Mouse (Mus musculus): Measurements from ENCODE around the gene Ifna12. TPM values are rescaled to one million over a fixed set of nuclear protein-coding genes. Genes with fewer than 3 reads are reported as not detected.
"Not testable (repeated sequence)": the region's sequence is repeated elsewhere in the genome, so short reads cannot be mapped to it uniquely, and the experiment has no call there.

The Ifna12 gene
- total RNA-seq (2021) = not detected
- long read RNA-seq, experiment 1 = 0 reads
- long read RNA-seq, experiment 2 = 0 reads

DNA sequence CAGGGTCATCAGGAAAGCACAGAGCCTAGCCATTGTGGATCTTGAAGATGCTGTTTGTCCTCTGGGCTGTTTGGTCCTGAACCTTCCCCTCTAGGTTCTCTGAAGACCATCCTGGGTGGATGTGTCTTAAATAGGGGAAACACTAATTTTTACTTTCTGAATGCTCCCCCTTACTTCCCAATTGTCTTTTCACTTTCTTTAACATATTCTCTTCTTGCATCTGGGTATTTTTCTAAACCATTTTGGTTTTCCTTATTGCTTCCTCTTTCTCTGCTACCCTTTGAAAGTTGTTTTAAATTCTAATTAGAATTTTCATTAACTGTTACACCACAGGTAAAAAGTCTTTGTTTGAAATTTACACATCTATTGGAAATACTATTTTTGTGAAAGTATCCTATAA is at the start of gene Ifna12:
TSS of gene Ifna12 (minus strand) at position 101 of the 400 bp plus-strand sequence.
- no peak for DNase-seq

DNA sequence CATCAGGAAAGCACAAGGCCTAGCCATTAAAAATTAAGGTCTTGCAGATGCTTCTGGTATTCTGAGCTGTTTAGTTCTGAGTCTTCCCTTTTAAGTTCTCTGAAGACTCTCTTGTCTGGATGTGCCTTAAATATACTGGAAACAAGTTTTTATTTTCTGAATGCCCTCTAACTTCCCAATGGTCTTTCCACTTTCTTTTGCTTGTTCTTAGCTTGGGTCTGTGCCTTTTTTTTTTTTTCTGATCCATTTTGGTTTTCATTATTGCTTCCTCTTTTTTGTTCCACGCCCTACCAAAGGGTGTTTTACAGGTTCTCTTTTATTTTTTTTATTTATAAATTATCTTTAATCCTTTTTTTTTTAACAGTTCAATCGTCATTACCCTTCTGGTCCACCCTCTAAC is 41.2 kb upstream of the Ifna12 start, which contains the start of gene Ifna13:
TSS of gene Ifna13 (minus strand) at position 101 of the 400 bp plus-strand sequence.
- no peak for DNase-seq

DNA sequence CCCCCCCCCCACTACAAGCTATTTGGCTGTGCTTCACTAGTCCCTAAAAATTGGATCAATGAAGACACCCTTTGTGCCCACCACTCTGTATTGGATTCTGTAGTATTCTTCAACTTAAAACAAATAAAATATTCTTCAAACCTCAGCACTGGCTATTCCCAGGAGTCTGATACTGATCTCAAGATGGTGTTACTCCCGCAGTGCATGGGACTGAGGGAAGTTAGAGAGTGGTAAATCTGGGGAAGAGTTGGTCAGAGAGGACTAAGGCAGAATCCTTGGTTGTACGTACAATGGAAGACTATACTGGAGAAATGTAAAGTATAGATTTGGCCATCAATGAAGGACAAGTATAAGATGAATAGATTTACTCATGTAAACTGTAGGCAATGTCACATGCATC is 39.4 kb upstream of the Ifna12 start:
- DNase-seq = no peak

DNA sequence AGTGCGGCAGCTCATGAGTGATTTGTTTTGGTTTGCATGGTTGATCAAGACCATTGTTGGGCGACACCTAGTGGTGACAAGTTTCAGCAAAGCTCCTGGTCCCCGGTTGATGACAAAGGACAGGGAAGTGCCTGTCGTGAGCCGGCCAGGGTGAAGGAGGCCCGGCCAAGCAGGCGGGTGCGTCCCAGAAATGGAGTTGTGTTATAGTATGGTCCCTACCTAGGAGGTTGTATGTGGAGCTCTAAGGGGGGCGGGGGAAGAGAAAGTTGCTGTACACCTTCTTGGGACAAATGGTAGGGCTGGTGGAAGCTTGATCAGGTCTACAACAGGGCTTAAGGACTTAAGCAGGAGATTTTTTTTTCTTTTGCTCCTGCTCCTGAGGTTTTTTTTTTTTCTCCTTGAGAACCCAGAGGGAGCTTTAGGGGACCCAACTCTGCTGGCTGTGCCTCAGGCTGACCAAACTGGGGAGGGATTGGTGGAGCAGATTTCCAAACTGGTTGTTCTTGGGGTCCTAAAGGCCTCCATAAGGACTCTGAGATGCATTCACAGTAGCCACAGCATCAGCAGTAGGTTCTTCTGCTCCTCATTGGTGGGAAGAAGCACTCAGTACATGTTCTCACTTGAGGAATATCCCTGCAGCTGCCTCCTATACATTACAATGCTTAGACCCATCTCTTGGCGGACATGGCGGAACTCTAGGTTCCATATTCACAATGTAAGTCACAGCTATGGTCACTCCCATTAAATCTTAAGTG is 38.1 kb upstream of the Ifna12 start:
- DNase-seq = peak; percentile 64

DNA sequence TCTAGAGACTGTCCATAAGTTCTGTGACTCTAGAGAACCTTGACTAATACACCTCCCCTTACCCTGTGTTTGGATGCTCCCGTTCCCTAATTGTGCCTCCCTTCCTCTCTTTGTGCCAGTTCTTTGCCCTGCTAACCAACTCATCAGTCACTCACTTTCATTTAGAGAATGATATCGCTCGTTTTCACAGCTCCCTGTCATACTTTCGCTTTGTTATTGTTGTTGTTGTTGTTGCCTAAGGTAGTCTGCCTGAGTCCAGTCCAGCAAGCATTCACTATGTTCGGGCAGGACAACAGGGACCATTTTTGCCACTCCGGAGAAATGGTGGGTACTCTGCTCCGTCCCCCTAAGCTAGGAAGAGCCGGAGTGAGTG is 37.5 kb upstream of the Ifna12 start:
- DNase-seq = no peak

DNA sequence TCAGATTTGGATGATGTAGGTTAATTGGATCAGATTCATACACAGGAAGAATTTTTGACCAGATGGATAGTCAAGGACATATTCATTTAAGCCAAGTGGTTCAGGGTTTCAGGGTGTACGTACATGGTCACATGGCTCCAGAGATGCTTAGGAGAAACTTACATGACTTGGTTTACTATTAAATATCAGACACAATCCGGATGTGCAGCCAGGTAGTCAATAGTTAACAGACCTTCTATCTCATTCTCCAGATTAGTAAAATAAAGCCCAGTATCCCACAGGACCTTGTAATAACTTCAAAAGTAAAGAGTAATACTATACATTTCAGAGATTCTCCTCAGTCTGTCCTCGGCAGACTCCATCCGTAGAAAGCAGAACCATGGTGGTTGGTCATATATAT is 31.1 kb upstream of the Ifna12 start, which contains the start of gene C87499:
TSS of gene C87499 (minus strand) at position 101 of the 400 bp plus-strand sequence.
- no peak for DNase-seq

DNA sequence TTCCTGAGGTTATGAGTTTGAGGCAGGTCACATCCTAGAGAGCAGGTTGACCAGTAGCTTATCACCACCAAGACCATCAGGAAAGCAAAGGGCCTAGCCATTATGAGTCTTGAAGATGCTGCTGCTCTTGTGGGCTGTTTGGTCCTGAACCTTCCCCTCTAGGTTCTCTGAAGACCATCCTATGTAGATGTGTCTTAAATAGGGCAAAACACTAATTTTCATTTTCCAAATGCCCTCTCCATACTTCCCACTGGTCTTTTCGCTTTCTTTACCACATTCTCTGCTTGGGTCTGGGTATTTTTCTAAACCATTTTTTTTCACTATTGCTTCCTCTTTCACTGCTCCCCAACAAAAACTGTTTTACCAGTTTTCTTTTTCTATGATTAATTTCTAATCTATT is 10.9 kb downstream of the Ifna12 start, which contains the start of gene Ifna9:
TSS of gene Ifna9 (minus strand) at position 101 of the 400 bp plus-strand sequence.
- DNase-seq = no peak

DNA sequence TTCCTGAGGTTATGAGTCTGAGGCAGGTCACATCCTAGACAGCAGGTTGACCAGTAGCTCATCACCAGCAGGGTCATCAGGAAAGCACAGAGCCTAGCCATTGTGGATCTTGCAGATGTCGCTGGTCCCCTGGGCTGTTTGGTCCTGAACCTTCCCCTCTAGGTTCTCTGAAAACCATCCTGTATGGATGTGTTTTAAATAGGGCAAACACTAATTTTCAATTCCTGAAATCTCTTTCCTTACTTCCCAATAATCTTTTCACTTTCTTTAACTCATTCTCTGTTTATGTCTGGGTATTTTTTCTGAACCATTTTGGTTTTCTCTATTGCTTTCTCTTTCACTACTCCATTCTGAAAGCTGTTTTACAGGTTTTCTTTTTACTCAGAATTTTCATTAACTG is 31.5 kb downstream of the Ifna12 start, which contains the start of gene Ifna14:
TSS of gene Ifna14 (minus strand) at position 101 of the 400 bp plus-strand sequence.
- no peak for DNase-seq

DNA sequence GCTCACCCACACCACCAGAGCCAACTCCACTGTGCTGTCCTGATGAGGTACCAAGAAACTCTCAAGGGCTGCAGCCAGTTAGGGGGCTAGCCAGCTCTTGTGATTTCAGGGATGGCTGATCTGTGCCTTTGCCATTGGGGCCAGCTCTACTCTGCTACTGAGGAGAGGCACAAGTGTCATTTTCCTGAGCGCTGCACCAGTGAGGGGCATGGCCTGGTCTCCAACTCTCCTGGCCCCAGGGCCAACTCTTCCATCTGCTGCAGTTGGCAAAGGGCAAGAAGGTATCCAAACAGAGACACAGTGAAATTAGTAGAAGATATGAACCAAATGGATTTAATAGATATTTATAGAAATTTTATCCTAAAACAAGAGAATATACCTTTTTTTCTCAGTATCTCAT is 41.4 kb downstream of the Ifna12 start:
- no peak for DNase-seq

DNA sequence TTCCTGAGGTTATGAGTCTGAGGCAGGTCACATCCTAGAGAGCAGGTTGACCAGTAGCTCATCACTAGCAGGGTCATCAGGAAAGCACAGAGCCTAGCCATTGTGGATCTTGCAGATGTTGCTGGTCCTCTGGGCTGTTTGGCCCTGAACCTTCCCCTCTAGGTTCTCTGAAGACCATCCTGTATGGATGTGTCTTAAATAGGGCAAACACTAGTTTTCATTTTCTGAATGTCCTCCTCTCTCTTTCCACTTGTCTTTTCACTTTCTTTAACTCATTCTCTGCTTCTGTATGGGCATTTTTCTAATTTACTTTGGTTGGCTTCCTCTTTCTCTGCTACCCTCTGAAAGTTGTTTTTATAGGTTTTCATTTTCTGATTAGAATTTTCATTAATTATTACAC is 45.0 kb downstream of the Ifna12 start, which contains the start of gene Ifna15:
TSS of gene Ifna15 (minus strand) at position 101 of the 400 bp plus-strand sequence.
- DNase-seq = not testable (repeated sequence)

Other genes starting within 250 kb of the Ifna12 start
- 1 to 10 TPM; 1.3 to 1.6 TPM for gene Hacd4, start 164.4 kb downstream of the Ifna12 start, total RNA-seq (2021)
- not detected for gene Ifnb1, start 80.6 kb downstream of the Ifna12 start, total RNA-seq (2021)
- not detected for gene Ifna15, start 45.1 kb downstream of the Ifna12 start, total RNA-seq (2021)
- not detected for gene Ifna14, start 31.6 kb downstream of the Ifna12 start, total RNA-seq (2021)
- gene Ifna9, start 11.0 kb downstream of the Ifna12 start, total RNA-seq (2021) = not detected
- not detected for gene C87499, start 31.0 kb upstream of the Ifna12 start, total RNA-seq (2021)
- gene Ifna13, start 41.1 kb upstream of the Ifna12 start, total RNA-seq (2021) = not detected
- gene Ifna16, start 73.5 kb upstream of the Ifna12 start, total RNA-seq (2021) = not detected
- not detected for gene Ifna2, start 80.5 kb upstream of the Ifna12 start, total RNA-seq (2021)
- not detected for gene Ifnab, start 88.0 kb upstream of the Ifna12 start, total RNA-seq (2021)
- gene Gm26566, start 118.4 kb upstream of the Ifna12 start, total RNA-seq (2021) = under 1 TPM; 0.26 to 0.43 TPM
- gene Klhl9, start 119.1 kb upstream of the Ifna12 start, total RNA-seq (2021) = 10 to 100 TPM; 45.1 to 47.2 TPM
- gene Gm13271, start 151.5 kb upstream of the Ifna12 start, total RNA-seq (2021) = not detected
- gene Gm13283, start 156.7 kb upstream of the Ifna12 start, total RNA-seq (2021) = not detected
- not detected for gene Gm13290, start 170.5 kb upstream of the Ifna12 start, total RNA-seq (2021)
- not detected for gene Gm13289, start 173.5 kb upstream of the Ifna12 start, total RNA-seq (2021)
- gene Gm13272, start 176.5 kb upstream of the Ifna12 start, total RNA-seq (2021) = not detected
- not detected for gene Ifnz, start 178.8 kb upstream of the Ifna12 start, total RNA-seq (2021)
- gene Gm13276, start 182.3 kb upstream of the Ifna12 start, total RNA-seq (2021) = not detected
- not detected for gene Gm13277, start 185.3 kb upstream of the Ifna12 start, total RNA-seq (2021)
- not detected for gene Gm13278, start 188.2 kb upstream of the Ifna12 start, total RNA-seq (2021)
- not detected for gene Gm13275, start 191.1 kb upstream of the Ifna12 start, total RNA-seq (2021)
- gene Gm13279, start 194.0 kb upstream of the Ifna12 start, total RNA-seq (2021) = not detected
- not detected for gene Gm13285, start 196.3 kb upstream of the Ifna12 start, total RNA-seq (2021)
- gene Gm13287, start 199.9 kb upstream of the Ifna12 start, total RNA-seq (2021) = not detected
- not detected for gene Gm13288, start 202.2 kb upstream of the Ifna12 start, total RNA-seq (2021)
- not detected for gene Ifna7, start 212.9 kb upstream of the Ifna12 start, total RNA-seq (2021)
- not detected for gene Ifna11, start 216.6 kb upstream of the Ifna12 start, total RNA-seq (2021)
- gene Ifna6, start 224.0 kb upstream of the Ifna12 start, total RNA-seq (2021) = not detected
- gene Ifna5, start 232.1 kb upstream of the Ifna12 start, total RNA-seq (2021) = not detected
- not detected for gene Ifna4, start 238.5 kb upstream of the Ifna12 start, total RNA-seq (2021)
- not detected for gene Ifna1, start 246.7 kb upstream of the Ifna12 start, total RNA-seq (2021)

Data from gastrocnemius, postnatal 25 days (tissue).